Mouse (Mus musculus): Measurements from ENCODE around the gene Ralgps1. TPM values are rescaled to one million over a fixed set of nuclear protein-coding genes. Genes with fewer than 3 reads are reported as not detected.

Gene Ralgps1
- polyA plus RNA-seq, 2 experiments: 3.5 to 5.4 TPM

GRCm38 (mm10) chr2:33222480-33222879 is 148.8 kb downstream of the Ralgps1 start:
- Histone ChIP-seq H3K4me2 (replicated peaks; ENCODE audit: low read depth, low read length, severe bottlenecking) (no peak overlapping the region), H3K4me3 (replicated peaks; ENCODE audit: low read length) (no peak overlapping the region), H3K9me3 (ENCODE audit: control insufficient read depth, low read length) (no peaks in the 10 kb centered on the region), H3K4me1 (ENCODE audit: control insufficient read depth, insufficient read depth, low read length) (peaks cover 42% of the 10 kb centered on the region), H3K27ac (replicated peaks; ENCODE audit: low read depth, low read length) (no peak overlapping the region), H3K36me3 (ENCODE audit: control insufficient read depth, insufficient read depth, low read length) (peaks cover 25% of the 10 kb centered on the region), H3K9ac (ENCODE audit: low read depth, low read length, severe bottlenecking) (no peak overlapping the region), H3K27me3 (ENCODE audit: control insufficient read depth, insufficient read depth, low read length) (no peaks in the 10 kb centered on the region)
- WGBS: 91% methylated on average over 6 of the region's 6 CpGs
- ATAC-seq (ENCODE audit: low FRiP score, low read depth): no peak
- no peak for TF ChIP-seq POLR2A (IDR thresholded peaks at IDR 0.05; ENCODE audit: borderline replicate concordance, extremely low read depth, insufficient read depth, insufficient read length)
- no peak for DNase-seq (ENCODE audit: low spot score)

- WGBS: 81% methylated on average over 11 of the region's 11 CpGs
These were observed 149.9 kb downstream of the Ralgps1 start for GRCm38 (mm10) chr2:33221339-33221900.

DNA sequence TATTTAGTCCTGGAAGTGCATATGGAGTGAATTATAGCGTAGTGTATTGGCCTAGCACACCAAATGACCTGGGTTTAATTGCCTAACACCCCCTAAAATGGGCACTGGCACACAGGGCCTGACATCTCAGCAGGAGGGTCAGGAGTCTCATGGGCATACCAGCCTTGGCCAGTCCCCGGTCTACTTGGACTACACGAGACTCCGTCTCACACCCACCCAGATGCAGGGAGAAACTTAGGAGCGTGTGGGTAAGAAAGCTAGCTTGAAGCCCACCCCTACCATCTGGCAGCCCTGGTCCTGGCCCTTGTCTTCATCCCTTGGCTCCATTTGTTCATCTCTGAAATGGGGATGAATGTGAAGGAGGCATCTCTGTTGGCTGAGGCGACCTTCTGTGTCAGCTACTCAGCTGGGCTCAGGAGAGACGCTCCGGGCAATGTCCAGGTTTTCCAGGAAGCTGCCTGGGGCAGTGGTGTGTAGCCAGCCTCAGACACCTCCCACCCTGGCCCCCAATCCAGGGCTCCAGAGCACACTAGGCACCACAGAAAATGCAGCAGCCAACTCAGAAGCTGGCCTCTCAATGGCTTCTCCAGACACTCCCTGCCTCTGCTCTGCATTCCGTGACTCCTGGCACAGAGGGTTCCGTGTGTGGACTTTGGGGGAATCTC is 150.5 kb downstream of the Ralgps1 start:
- no peak for TF ChIP-seq POLR2A (IDR thresholded peaks at IDR 0.05; ENCODE audit: borderline replicate concordance, extremely low read depth, insufficient read depth, insufficient read length)
- no peaks in the 10 kb centered on the region for H3K9me3 ChIP-seq (ENCODE audit: control insufficient read depth, low read length)
- WGBS: 47% methylated on average over 10 of the region's 10 CpGs
- no peak for ATAC-seq (ENCODE audit: low FRiP score, low read depth)
- 0 out of 2 replicates have a peak overlapping the region, but pooled peaks have one; percentile 28 for H3K27ac ChIP-seq (replicated peaks; ENCODE audit: low read depth, low read length)
- H3K4me1 ChIP-seq (ENCODE audit: control insufficient read depth, insufficient read depth, low read length): peaks cover 49% of the 10 kb centered on the region
- no peaks in the 10 kb centered on the region for H3K27me3 ChIP-seq (ENCODE audit: control insufficient read depth, insufficient read depth, low read length)
- no peak overlapping the region; the same call in 1 of the 2 replicates for H3K4me2 ChIP-seq (replicated peaks; ENCODE audit: low read depth, low read length, severe bottlenecking)
- peaks cover 25% of the 10 kb centered on the region for H3K36me3 ChIP-seq (ENCODE audit: control insufficient read depth, insufficient read depth, low read length)
- no peak overlapping the region for H3K4me3 ChIP-seq (replicated peaks; ENCODE audit: low read length)
- no peak for DNase-seq (ENCODE audit: low spot score)
- H3K9ac ChIP-seq (ENCODE audit: low read depth, low read length, severe bottlenecking): no peak overlapping the region

More at GRCm38 (mm10) chr2:33221339-33221900, 149.9 kb downstream of the Ralgps1 start:
- Histone ChIP-seq H3K36me3 (ENCODE audit: control insufficient read depth, insufficient read depth, low read length) (peaks cover 25% of the 10 kb centered on the region), H3K4me1 (ENCODE audit: control insufficient read depth, insufficient read depth, low read length) (peaks cover 49% of the 10 kb centered on the region), H3K9me3 (ENCODE audit: control insufficient read depth, low read length) (no peaks in the 10 kb centered on the region), H3K4me3 (replicated peaks; ENCODE audit: low read length) (no peak overlapping the region), H3K4me2 (replicated peaks; ENCODE audit: low read depth, low read length, severe bottlenecking) (no peak overlapping the region), H3K27me3 (ENCODE audit: control insufficient read depth, insufficient read depth, low read length) (no peaks in the 10 kb centered on the region), H3K27ac (replicated peaks; ENCODE audit: low read depth, low read length) (no peak overlapping the region), H3K9ac (ENCODE audit: low read depth, low read length, severe bottlenecking) (no peak overlapping the region)
- no peak for ATAC-seq (ENCODE audit: low FRiP score, low read depth)
- DNase-seq (ENCODE audit: low spot score): no peak
- no peak for TF ChIP-seq POLR2A (IDR thresholded peaks at IDR 0.05; ENCODE audit: borderline replicate concordance, extremely low read depth, insufficient read depth, insufficient read length)

DNA sequence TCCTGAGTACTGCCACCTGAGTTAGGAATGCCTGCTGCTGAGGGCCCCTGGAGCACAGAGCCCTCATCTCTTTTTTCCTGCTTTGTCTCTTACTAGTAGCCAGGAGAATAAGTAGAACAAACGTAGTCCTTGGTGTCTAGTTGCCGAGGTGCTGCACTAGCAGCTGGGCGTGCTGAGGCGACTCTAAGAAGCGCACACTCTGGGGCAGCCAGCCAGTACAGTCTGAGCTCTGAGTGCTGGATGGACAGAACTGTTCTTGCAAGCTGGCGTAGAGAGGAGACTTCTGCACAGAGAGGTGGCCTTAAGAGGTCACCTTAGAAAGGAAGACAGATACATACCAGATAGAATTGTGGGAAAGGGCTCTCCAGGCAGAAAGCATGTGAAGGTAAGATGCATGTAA is 151.0 kb downstream of the Ralgps1 start:
- H3K4me2 ChIP-seq (replicated peaks; ENCODE audit: low read depth, low read length, severe bottlenecking): no peak overlapping the region
- 0 out of 2 replicates have a peak overlapping the region, but pooled peaks have one; percentile 1 for H3K9ac ChIP-seq (ENCODE audit: low read depth, low read length, severe bottlenecking)
- DNase-seq (ENCODE audit: low spot score) (no peak), ATAC-seq (ENCODE audit: low FRiP score, low read depth) (no peak)
- TF ChIP-seq POLR2A (IDR thresholded peaks at IDR 0.05; ENCODE audit: borderline replicate concordance, extremely low read depth, insufficient read depth, insufficient read length): no peak
- H3K36me3 ChIP-seq (ENCODE audit: control insufficient read depth, insufficient read depth, low read length): peaks cover 25% of the 10 kb centered on the region
- no peak overlapping the region for H3K4me3 ChIP-seq (replicated peaks; ENCODE audit: low read length)
- no peaks in the 10 kb centered on the region for H3K27me3 ChIP-seq (ENCODE audit: control insufficient read depth, insufficient read depth, low read length)
- H3K27ac ChIP-seq (replicated peaks; ENCODE audit: low read depth, low read length): peak overlapping the region; percentile 28; the same call in 1 of the 2 replicates
- WGBS: 33% methylated on average over 6 of the region's 6 CpGs
- peaks cover 54% of the 10 kb centered on the region for H3K4me1 ChIP-seq (ENCODE audit: control insufficient read depth, insufficient read depth, low read length)
- no peaks in the 10 kb centered on the region for H3K9me3 ChIP-seq (ENCODE audit: control insufficient read depth, low read length)

GRCm38 (mm10) chr2:33219637-33220036 is 151.6 kb downstream of the Ralgps1 start:
- Histone ChIP-seq H3K27me3 (ENCODE audit: control insufficient read depth, insufficient read depth, low read length) (no peaks in the 10 kb centered on the region), H3K4me3 (replicated peaks; ENCODE audit: low read length) (no peak overlapping the region), H3K4me2 (replicated peaks; ENCODE audit: low read depth, low read length, severe bottlenecking) (peak overlapping the region; percentile 21; the same call in 1 of the 2 replicates), H3K27ac (replicated peaks; ENCODE audit: low read depth, low read length) (peak overlapping the region; percentile 28; the same call in 1 of the 2 replicates), H3K36me3 (ENCODE audit: control insufficient read depth, insufficient read depth, low read length) (peaks cover 25% of the 10 kb centered on the region), H3K9ac (ENCODE audit: low read depth, low read length, severe bottlenecking) (0 out of 2 replicates have a peak overlapping the region, but pooled peaks have one; percentile 1), H3K4me1 (ENCODE audit: control insufficient read depth, insufficient read depth, low read length) (peaks cover 56% of the 10 kb centered on the region), H3K9me3 (ENCODE audit: control insufficient read depth, low read length) (no peaks in the 10 kb centered on the region)
- ATAC-seq (ENCODE audit: low FRiP score, low read depth) (no peak), DNase-seq (ENCODE audit: low spot score) (no peak)
- 74% methylated on average over 4 of the region's 4 CpGs for WGBS
- TF ChIP-seq POLR2A (IDR thresholded peaks at IDR 0.05; ENCODE audit: borderline replicate concordance, extremely low read depth, insufficient read depth, insufficient read length): no peak

Measured in limb, embryonic 14.5 days (tissue).